In genomic region chr5:96455241-96455640, GRCm38 (mm10) we compare ENCODE assay signal across 18 mouse cellular contexts.
A peak's percentile ranks its signal among the peaks of the same experiment; 100 is the strongest.
DNase-seq lines count a peak whose midpoint lies in the region; ATAC-seq and TF ChIP-seq lines count a peak whose summit lies in the region.
"Had no signal": no experiment of that assay in that cellular context is flagged by ENCODE, and none has a peak within 500 bp of the region (broad histone marks: within the 10 kb centered on the region; RNA-seq: fewer than 3 reads in every experiment).

No protein-coding gene starts in this region.

- H3K27ac ChIP-seq in heart, embryonic 13.5 days (replicated peaks): peak overlapping the region; percentile 85
- peak overlapping the region; percentile 81 for H3K27ac ChIP-seq in heart, postnatal 0 days (ENCODE audit: low read depth)
- no peak overlapping the region for H3K27ac ChIP-seq in lung, postnatal 0 days (ENCODE audit: low read length)
- H3K27ac ChIP-seq: embryonic facial prominence, embryonic 10.5 days; forebrain, embryonic 13.5 days; hindbrain, embryonic 14.5 days; intestine, embryonic 15.5 days had no signal

- no peak overlapping the region for H3K4me3 ChIP-seq in heart, embryonic 13.5 days
- no peak overlapping the region for H3K4me3 ChIP-seq in heart, postnatal 0 days (ENCODE audit: low read depth, low read length)
- H3K4me3 ChIP-seq in lung, postnatal 0 days (ENCODE audit: low read depth, low read length): no peak overlapping the region
- H3K4me3 ChIP-seq: embryonic facial prominence, embryonic 10.5 days; forebrain, embryonic 13.5 days; intestine, embryonic 15.5 days had no signal

- intact Hi-C loops in heart, postnatal 25 days (cut with DNase I): no loop called here

- peaks cover 51% of the 10 kb centered on the region for H3K4me1 ChIP-seq in heart, embryonic 13.5 days
- H3K4me1 ChIP-seq in heart, postnatal 0 days (ENCODE audit: control insufficient read depth, insufficient read depth): peaks cover 15% of the 10 kb centered on the region
- no peaks in the 10 kb centered on the region; the same call in 1 of the 2 replicates for H3K4me1 ChIP-seq in lung, postnatal 0 days (ENCODE audit: insufficient read depth, low read depth, low read length)
- H3K4me1 ChIP-seq: forebrain, embryonic 13.5 days had no signal

- H3K4me2 ChIP-seq in heart, embryonic 13.5 days: no peak overlapping the region
- no peak overlapping the region for H3K4me2 ChIP-seq in heart, postnatal 0 days (ENCODE audit: low read depth, low read length)
- no peak overlapping the region for H3K4me2 ChIP-seq in lung, postnatal 0 days (replicated peaks; ENCODE audit: low read depth, low read length)
- H3K4me2 ChIP-seq: forebrain, embryonic 13.5 days; hindbrain, embryonic 14.5 days; intestine, embryonic 15.5 days had no signal

- no peak for ATAC-seq in heart, embryonic 13.5 days (ENCODE audit: extremely low read depth, insufficient number of reproducible peaks, low FRiP score, low TSS enrichment)
- ATAC-seq in heart, postnatal 0 days (ENCODE audit: insufficient read depth, low read depth): no peak
- ATAC-seq in lung, postnatal 0 days: peak; percentile 60
- ATAC-seq: forebrain, embryonic 13.5 days; forebrain, postnatal 0 days; intestine, embryonic 15.5 days had no signal

- no peak for TF ChIP-seq EP300 in heart, postnatal 0 days (IDR thresholded peaks at IDR 0.05; ENCODE audit: low read depth)
- TF ChIP-seq EP300 in lung, postnatal 0 days (IDR thresholded peaks at IDR 0.05): no peak

- no peaks in the 10 kb centered on the region for H3K9me3 ChIP-seq in heart, embryonic 13.5 days
- H3K9me3 ChIP-seq in heart, postnatal 0 days (replicated peaks; ENCODE audit: control insufficient read depth, low read length): no peaks in the 10 kb centered on the region
- H3K9me3 ChIP-seq in lung, postnatal 0 days (ENCODE audit: low read length): no peaks in the 10 kb centered on the region
- H3K9me3 ChIP-seq: embryonic facial prominence, embryonic 10.5 days; forebrain, embryonic 13.5 days; intestine, embryonic 15.5 days had no signal

- TF ChIP-seq CTCF in heart, postnatal 0 days (IDR thresholded peaks at IDR 0.05; ENCODE audit: low read depth): no peak
- no peak for TF ChIP-seq CTCF in lung, postnatal 0 days (IDR thresholded peaks at IDR 0.05)

- peak; percentile 64 for DNase-seq in heart, adult 11 months
- no peak for DNase-seq in heart, postnatal 25 days (ENCODE audit: low spot score)
- no peak for DNase-seq in heart, adult 18-20 months
- peak; percentile 26 for DNase-seq in heart, postnatal 0 days (ENCODE audit: low spot score)
- DNase-seq in heart, adult 8-10 months (ENCODE audit: low spot score): no peak
- DNase-seq in lung, postnatal 0 days (ENCODE audit: low spot score): peak; percentile 71
- no peak for DNase-seq in lung, postnatal 4 days
- DNase-seq: adrenal gland, postnatal 25 days; cerebellum, adult 2 months; cerebellum, postnatal 10 days; forebrain, postnatal 0 days; gastrocnemius, postnatal 36 days; kidney, adult 18-20 months had no signal

- no peaks in the 10 kb centered on the region for H3K27me3 ChIP-seq in heart, embryonic 13.5 days (replicated peaks)
- no peaks in the 10 kb centered on the region for H3K27me3 ChIP-seq in heart, postnatal 0 days (ENCODE audit: control insufficient read depth, insufficient read depth, low read length)
- H3K27me3 ChIP-seq in lung, postnatal 0 days (replicated peaks; ENCODE audit: insufficient read depth, low read length): no peaks in the 10 kb centered on the region
- H3K27me3 ChIP-seq: forebrain, embryonic 13.5 days; intestine, embryonic 15.5 days had no signal

- no peaks in the 10 kb centered on the region for H3K36me3 ChIP-seq in heart, embryonic 13.5 days
- no peaks in the 10 kb centered on the region for H3K36me3 ChIP-seq in heart, postnatal 0 days (replicated peaks; ENCODE audit: control insufficient read depth, insufficient read depth, low read length)
- H3K36me3 ChIP-seq in lung, postnatal 0 days (ENCODE audit: insufficient read depth, low read length): no peaks in the 10 kb centered on the region
- H3K36me3 ChIP-seq: embryonic facial prominence, embryonic 10.5 days; intestine, embryonic 15.5 days had no signal

- no peak overlapping the region for H3K9ac ChIP-seq in heart, embryonic 13.5 days
- no peak overlapping the region for H3K9ac ChIP-seq in heart, postnatal 0 days (replicated peaks; ENCODE audit: low read depth, low read length)
- no peak overlapping the region for H3K9ac ChIP-seq in lung, postnatal 0 days (replicated peaks; ENCODE audit: low read depth)
- H3K9ac ChIP-seq: forebrain, embryonic 13.5 days; forebrain, postnatal 0 days; hindbrain, embryonic 14.5 days; intestine, embryonic 15.5 days had no signal

- WGBS in heart, embryonic 13.5 days: 33% methylated on average over 2 of the region's 2 CpGs
- WGBS in heart, postnatal 0 days: 30% methylated on average over 2 of the region's 2 CpGs
- WGBS in lung, postnatal 0 days: 53% methylated on average over 2 of the region's 2 CpGs

Comparison
In these comparisons a context has a peak if more than half of its experiments do, and no peak if none do; other contexts are left out.
1. DNase-seq: peak in heart, adult 11 months (single experiment), heart, postnatal 0 days (single experiment) and lung, postnatal 0 days (single experiment); none in heart, postnatal 25 days (single experiment), heart, adult 18-20 months (0 of 2), heart, adult 8-10 months (single experiment) and lung, postnatal 4 days (0 of 2).